In the genomic region with DNA sequence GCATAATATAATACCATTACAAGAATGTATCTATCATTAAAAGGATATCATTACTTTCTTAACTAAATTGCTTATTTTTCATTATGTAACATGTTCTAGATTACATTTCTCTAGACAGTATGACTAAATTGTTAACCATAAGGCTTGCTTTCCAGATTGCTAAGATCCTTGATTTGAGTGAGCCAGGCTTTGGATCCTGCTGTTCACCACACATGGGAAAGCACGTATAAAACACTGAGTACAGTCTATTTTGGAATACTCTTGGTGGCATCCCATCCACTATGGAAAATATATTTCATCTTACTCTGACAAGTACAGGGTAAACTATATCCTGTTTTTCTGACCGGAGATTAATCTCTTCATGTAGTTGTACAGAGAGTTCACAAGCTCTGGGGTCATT, we compare ENCODE assay signal across 25 mouse cellular contexts.
A peak's percentile ranks its signal among the peaks of the same experiment; 100 is the strongest.
DNase-seq lines count a peak whose midpoint lies in the region; ATAC-seq and TF ChIP-seq lines count a peak whose summit lies in the region.
"Had no signal": no experiment of that assay in that cellular context is flagged by ENCODE, and none has a peak within 500 bp of the region (broad histone marks: within the 10 kb centered on the region; RNA-seq: fewer than 3 reads in every experiment).

No protein-coding gene starts in this region.

- no peak overlapping the region for H3K4me3 ChIP-seq in layer of hippocampus, adult 2 months
- no peak overlapping the region for H3K4me3 ChIP-seq in forebrain, postnatal 0 days (ENCODE audit: low read depth, low read length)
- H3K4me3 ChIP-seq: embryonic facial prominence, embryonic 12.5 days; embryonic facial prominence, embryonic 15.5 days; gastrocnemius, adult 2 months; heart, embryonic 12.5 days; heart, embryonic 15.5 days had no signal

- no peaks in the 10 kb centered on the region for H3K27me3 ChIP-seq in forebrain, postnatal 0 days (ENCODE audit: insufficient read depth, low read length)
- H3K27me3 ChIP-seq: embryonic facial prominence, embryonic 12.5 days; embryonic facial prominence, embryonic 15.5 days; heart, embryonic 12.5 days; heart, embryonic 15.5 days had no signal

- WGBS in forebrain, postnatal 0 days, result 73% methylated on average over 2 of the region's 2 CpGs

- peak; percentile 64; the same call in 1 of the 2 replicates for ATAC-seq in frontal cortex, adult (ENCODE audit: low TSS enrichment)
- ATAC-seq in forebrain, postnatal 0 days, result no peak
- ATAC-seq: activated CD4-positive, CD25-positive, alpha-beta regulatory T cell, adult 4 months; forebrain, embryonic 14.5 days; hindbrain, postnatal 0 days; inflammation-experienced regulatory T-cells, adult 6 months had no signal

- no peak for DNase-seq in frontal cortex, postnatal 14 days (ENCODE audit: low spot score in 2 of 2)
- peak in 1 of 2 experiments; percentile 17 for DNase-seq in layer of hippocampus, adult 2 months (ENCODE audit: low spot score in 2 of 2)
- no peak for DNase-seq in layer of hippocampus, postnatal 36 days
- DNase-seq in telencephalon, adult 2 months (ENCODE audit: low read depth, low spot score), result peak; percentile 16
- no peak for DNase-seq in forebrain, postnatal 0 days
- DNase-seq: adrenal gland, adult 8-10 months; adrenal gland, postnatal 25 days; cerebellum, adult 18-20 months; cerebellum, adult 9-10 months; cerebellum, postnatal 14 days; gastrocnemius, adult 2 months; gastrocnemius, postnatal 14 days; heart, adult 18-20 months; heart, postnatal 10 days; heart, postnatal 36 days had no signal

- no peak for TF ChIP-seq CTCF in layer of hippocampus, adult 2 months (conservative IDR thresholded peaks at IDR 0.05)
- no peak for TF ChIP-seq CTCF in forebrain, postnatal 0 days (IDR thresholded peaks at IDR 0.05; ENCODE audit: low read depth)

- no peak overlapping the region for H3K9ac ChIP-seq in forebrain, postnatal 0 days
- H3K9ac ChIP-seq: embryonic facial prominence, embryonic 12.5 days; embryonic facial prominence, embryonic 15.5 days; heart, embryonic 12.5 days; heart, embryonic 15.5 days; hindbrain, embryonic 14.5 days had no signal

- H3K9me3 ChIP-seq in forebrain, postnatal 0 days (ENCODE audit: low read length), result no peaks in the 10 kb centered on the region
- H3K9me3 ChIP-seq: embryonic facial prominence, embryonic 12.5 days; embryonic facial prominence, embryonic 15.5 days; heart, embryonic 12.5 days; heart, embryonic 15.5 days had no signal

- H3K36me3 ChIP-seq in forebrain, postnatal 0 days (ENCODE audit: insufficient read depth), result no peaks in the 10 kb centered on the region
- H3K36me3 ChIP-seq: embryonic facial prominence, embryonic 12.5 days; embryonic facial prominence, embryonic 15.5 days; heart, embryonic 12.5 days; heart, embryonic 15.5 days had no signal

- H3K27ac ChIP-seq in layer of hippocampus, adult 2 months, result peak overlapping the region; percentile 61
- no peak overlapping the region for H3K27ac ChIP-seq in forebrain, postnatal 0 days (ENCODE audit: low read depth, low read length)
- H3K27ac ChIP-seq: embryonic facial prominence, embryonic 12.5 days; embryonic facial prominence, embryonic 15.5 days; gastrocnemius, adult 2 months; heart, embryonic 15.5 days; hindbrain, embryonic 14.5 days; hindbrain, postnatal 0 days had no signal

- H3K4me1 ChIP-seq in forebrain, postnatal 0 days (ENCODE audit: insufficient read depth), result no peaks in the 10 kb centered on the region
- H3K4me1 ChIP-seq: embryonic facial prominence, embryonic 12.5 days; embryonic facial prominence, embryonic 15.5 days; heart, embryonic 12.5 days; heart, embryonic 15.5 days had no signal

- no peak overlapping the region for H3K4me2 ChIP-seq in forebrain, postnatal 0 days (ENCODE audit: low read depth)
- H3K4me2 ChIP-seq: embryonic facial prominence, embryonic 12.5 days; embryonic facial prominence, embryonic 15.5 days; heart, embryonic 12.5 days; heart, embryonic 15.5 days; hindbrain, embryonic 14.5 days had no signal
